13 mouse cellular contexts compared by ENCODE assay signal in genomic region chr14:19970845-19971244, GRCm38 (mm10). TPM values are rescaled to one million over a fixed set of nuclear protein-coding genes. Genes with fewer than 3 reads are reported as not detected.
DNase-seq lines count a peak whose midpoint lies in the region; ATAC-seq and TF ChIP-seq lines count a peak whose summit lies in the region.
"Had no signal": no experiment of that assay in that cellular context is flagged by ENCODE, and none has a peak within 500 bp of the region (broad histone marks: within the 10 kb centered on the region; RNA-seq: fewer than 3 reads in every experiment).

No protein-coding gene starts in this region.

- no peak overlapping the region for H3K27ac ChIP-seq in heart, embryonic 11.5 days (ENCODE audit: low read depth, low read length)
- 0 out of 2 replicates have a peak overlapping the region, but pooled peaks have one; percentile 15 for H3K27ac ChIP-seq in stomach, embryonic 14.5 days (ENCODE audit: low read length)
- no peak overlapping the region for H3K27ac ChIP-seq in stomach, postnatal 0 days (replicated peaks)
- H3K27ac ChIP-seq in liver, postnatal 0 days (ENCODE audit: low read depth) = peak overlapping the region; percentile 46

- peaks cover 15% of the 10 kb centered on the region for H3K4me1 ChIP-seq in heart, embryonic 11.5 days (ENCODE audit: control insufficient read depth, insufficient read depth, low read length)
- H3K4me1 ChIP-seq in stomach, embryonic 14.5 days (ENCODE audit: control insufficient read depth, insufficient read depth, low read length) = peaks cover 21% of the 10 kb centered on the region; the same call in 1 of the 2 replicates
- H3K4me1 ChIP-seq in stomach, postnatal 0 days (replicated peaks; ENCODE audit: control insufficient read depth, insufficient read depth) = no peaks in the 10 kb centered on the region
- H3K4me1 ChIP-seq in liver, postnatal 0 days (ENCODE audit: insufficient read depth) = peaks cover 9% of the 10 kb centered on the region

- no peak for TF ChIP-seq CTCF in stomach, postnatal 0 days (IDR thresholded peaks at IDR 0.05; ENCODE audit: low read depth)
- no peak for TF ChIP-seq CTCF in liver, postnatal 0 days (IDR thresholded peaks at IDR 0.05; ENCODE audit: low read depth)

- H3K9ac ChIP-seq in heart, embryonic 11.5 days (ENCODE audit: low read depth, low read length) = no peak overlapping the region
- H3K9ac ChIP-seq in stomach, embryonic 14.5 days (replicated peaks; ENCODE audit: low read depth, low read length) = no peak overlapping the region
- no peak overlapping the region for H3K9ac ChIP-seq in stomach, postnatal 0 days (ENCODE audit: low read length)
- H3K9ac ChIP-seq in liver, postnatal 0 days (replicated peaks) = no peak overlapping the region

- no peak for TF ChIP-seq EP300 in stomach, postnatal 0 days (optimal IDR thresholded peaks at IDR 0.05)
- TF ChIP-seq EP300 in liver, postnatal 0 days (IDR thresholded peaks at IDR 0.05; ENCODE audit: low read depth) = no peak

- peak; percentile 80 for DNase-seq in heart, adult 11 months
- DNase-seq in stomach, postnatal 0 days (ENCODE audit: low spot score) = no peak
- DNase-seq in liver, postnatal 0 days = no peak
- no peak for DNase-seq in right cerebral cortex, postnatal 10 days (ENCODE audit: low spot score in 2 of 2)
- no peak for DNase-seq in layer of hippocampus, postnatal 36 days
- DNase-seq in thymus, postnatal 10 days (ENCODE audit: low spot score in 2 of 2) = no peak
- DNase-seq: adrenal gland, adult 8-10 months; cerebellum, postnatal 36 days; gastrocnemius, postnatal 10 days; thymus, postnatal 4 days had no signal

- no peaks in the 10 kb centered on the region for H3K9me3 ChIP-seq in heart, embryonic 11.5 days (replicated peaks; ENCODE audit: control insufficient read depth, low read length)
- H3K9me3 ChIP-seq in stomach, embryonic 14.5 days (ENCODE audit: control insufficient read depth, low read depth, low read length) = no peaks in the 10 kb centered on the region
- no peaks in the 10 kb centered on the region for H3K9me3 ChIP-seq in stomach, postnatal 0 days (ENCODE audit: control insufficient read depth, low read length)
- H3K9me3 ChIP-seq in liver, postnatal 0 days (ENCODE audit: low read length) = no peaks in the 10 kb centered on the region

- no peak for ATAC-seq in heart, embryonic 11.5 days (replicated peaks; ENCODE audit: insufficient number of reproducible peaks, low FRiP score, low TSS enrichment)
- no peak for ATAC-seq in stomach, embryonic 14.5 days (ENCODE audit: insufficient number of reproducible peaks, insufficient read depth, low FRiP score, low read depth)
- ATAC-seq in stomach, postnatal 0 days (ENCODE audit: low FRiP score, low TSS enrichment) = no peak
- peak; percentile 59 for ATAC-seq in liver, postnatal 0 days
- ATAC-seq: inflammation-experienced regulatory T-cells, adult 6 months had no signal

- H3K4me3 ChIP-seq in heart, embryonic 11.5 days (ENCODE audit: low read depth, low read length) = no peak overlapping the region
- no peak overlapping the region for H3K4me3 ChIP-seq in stomach, embryonic 14.5 days (ENCODE audit: low read depth, low read length)
- no peak overlapping the region for H3K4me3 ChIP-seq in stomach, postnatal 0 days (ENCODE audit: low read depth, low read length)
- no peak overlapping the region for H3K4me3 ChIP-seq in liver, postnatal 0 days (ENCODE audit: low read depth, low read length)

- H3K27me3 ChIP-seq in heart, embryonic 11.5 days (ENCODE audit: control insufficient read depth, insufficient read depth, low read length) = no peaks in the 10 kb centered on the region
- H3K27me3 ChIP-seq in stomach, embryonic 14.5 days (ENCODE audit: control insufficient read depth, insufficient read depth, low read length) = no peaks in the 10 kb centered on the region
- H3K27me3 ChIP-seq in stomach, postnatal 0 days (ENCODE audit: control insufficient read depth, insufficient read depth, low read length) = no peaks in the 10 kb centered on the region
- H3K27me3 ChIP-seq in liver, postnatal 0 days (ENCODE audit: insufficient read depth, low read length) = no peaks in the 10 kb centered on the region

- no peak overlapping the region for H3K4me2 ChIP-seq in heart, embryonic 11.5 days
- H3K4me2 ChIP-seq in stomach, embryonic 14.5 days (replicated peaks; ENCODE audit: low read depth, low read length) = no peak overlapping the region
- no peak overlapping the region for H3K4me2 ChIP-seq in stomach, postnatal 0 days (replicated peaks; ENCODE audit: low read depth)
- peak overlapping the region; percentile 42 for H3K4me2 ChIP-seq in liver, postnatal 0 days (ENCODE audit: low read depth, low read length)

- no peaks in the 10 kb centered on the region for H3K36me3 ChIP-seq in heart, embryonic 11.5 days (ENCODE audit: control insufficient read depth, insufficient read depth, low read length)
- no peaks in the 10 kb centered on the region for H3K36me3 ChIP-seq in stomach, embryonic 14.5 days (ENCODE audit: control insufficient read depth, insufficient read depth, low read length)
- no peaks in the 10 kb centered on the region for H3K36me3 ChIP-seq in stomach, postnatal 0 days (ENCODE audit: control insufficient read depth, insufficient read depth, low read length)
- no peaks in the 10 kb centered on the region for H3K36me3 ChIP-seq in liver, postnatal 0 days (replicated peaks; ENCODE audit: insufficient read depth, low read length)

- 49% methylated on average over 3 of the region's 3 CpGs for WGBS in heart, embryonic 11.5 days (ENCODE audit: insufficient replicate concordance)
- WGBS in stomach, embryonic 14.5 days = 51% methylated on average over 3 of the region's 3 CpGs
- WGBS in stomach, postnatal 0 days = 47% methylated on average over 3 of the region's 3 CpGs
- WGBS in liver, postnatal 0 days (ENCODE audit: insufficient replicate concordance) = 30% methylated on average over 3 of the region's 3 CpGs

RNA-seq across cellular contexts. Expression of gene Gng2, which starts 6.6 kb away (rescaled TPM):
- 41.1 and 42.4 TPM in 2 replicates for polyA plus RNA-seq in heart, embryonic 11.5 days (2014; fragmentation: Nextera tagmentation; extraction: Ambion mirVana)
- 66.1 and 72.5 TPM in 2 replicates for polyA plus RNA-seq in stomach, embryonic 14.5 days (2014; fragmentation: Nextera tagmentation; extraction: Ambion mirVana)
- 17.1 and 17.7 TPM in 2 replicates for polyA plus RNA-seq in stomach, postnatal 0 days (2015; fragmentation: Nextera tagmentation; extraction: Ambion mirVana)
- 6.2 and 8.3 TPM in 2 replicates for polyA plus RNA-seq in liver, postnatal 0 days (2015; fragmentation: Nextera tagmentation; extraction: Ambion mirVana)
- total RNA-seq in layer of hippocampus, postnatal 36 days (2021) = 100 to 1,000 TPM; 284 to 297 TPM

Comparison
In these comparisons a context has a peak if more than half of its experiments do, and no peak if none do; other contexts are left out.
1. H3K27ac ChIP-seq: peak in stomach, embryonic 14.5 days (single experiment) and liver, postnatal 0 days (single experiment); none in heart, embryonic 11.5 days (single experiment) and stomach, postnatal 0 days (single experiment).